Comparison of ENCODE assay signal across 17 mouse cellular contexts in the genomic region with DNA sequence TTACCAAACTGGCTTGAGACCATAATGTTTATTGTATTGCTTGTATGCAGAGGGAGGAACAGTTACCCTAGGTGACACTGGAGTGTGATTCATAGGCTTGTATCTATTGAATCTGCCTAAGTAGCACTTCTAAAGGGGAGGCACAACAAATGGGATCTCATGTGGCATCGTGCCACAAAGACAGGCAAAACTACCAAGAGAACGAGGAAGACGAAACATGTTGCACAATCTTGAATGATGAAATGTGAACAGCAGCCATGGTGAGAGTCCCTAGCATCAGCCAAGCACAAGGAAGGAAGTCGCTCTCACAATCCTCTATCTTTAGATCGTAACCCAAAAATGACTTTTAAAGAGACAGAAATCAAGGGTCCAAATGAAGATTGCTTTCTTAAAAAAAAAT. TPM values are rescaled to one million over a fixed set of nuclear protein-coding genes. Genes with fewer than 3 reads are reported as not detected.
DNase-seq lines count a peak whose midpoint lies in the region; ATAC-seq and TF ChIP-seq lines count a peak whose summit lies in the region.
"Had no signal": no experiment of that assay in that cellular context is flagged by ENCODE, and none has a peak within 500 bp of the region (broad histone marks: within the 10 kb centered on the region; RNA-seq: fewer than 3 reads in every experiment).

No protein-coding gene starts in this region.

- no peak for TF ChIP-seq CTCF in liver, embryonic 14.5 days (IDR thresholded peaks at IDR 0.05; ENCODE audit: low read depth)
- TF ChIP-seq CTCF in lung, postnatal 0 days (IDR thresholded peaks at IDR 0.05), result no peak

- no peak overlapping the region for H3K4me3 ChIP-seq in liver, embryonic 14.5 days (ENCODE audit: insufficient read depth in 1 of 2, low read depth in 2 of 2, low read length in 2 of 2)
- H3K4me3 ChIP-seq in lung, postnatal 0 days (ENCODE audit: low read depth, low read length), result no peak overlapping the region
- H3K4me3 ChIP-seq: erythroblast, embryonic 14.5 days; heart, embryonic 13.5 days; kidney, embryonic 15.5 days; limb, embryonic 13.5 days; myocyte; stomach, embryonic 15.5 days had no signal

- DNase-seq in heart, adult 11 months, result peak; percentile 96
- DNase-seq in heart, postnatal 36 days, result no peak
- peak in 2 of 3 experiments; percentile 12 to 29 for DNase-seq in liver, embryonic 14.5 days (ENCODE audit: low read depth in 3 of 3, low spot score in 3 of 3)
- no peak for DNase-seq in liver
- peak; percentile 78 for DNase-seq in lung, postnatal 0 days (ENCODE audit: low spot score)
- peak; percentile 43 for DNase-seq in skeletal muscle tissue, adult 2 months (ENCODE audit: low read depth, low spot score)
- no peak for DNase-seq in left cerebral cortex, adult 18-20 months (ENCODE audit: low spot score in 2 of 2)
- DNase-seq: thymus, postnatal 25 days had no signal

- no peak overlapping the region for H3K9ac ChIP-seq in liver, embryonic 14.5 days (replicated peaks)
- H3K9ac ChIP-seq in lung, postnatal 0 days (replicated peaks; ENCODE audit: low read depth), result no peak overlapping the region
- H3K9ac ChIP-seq: heart, embryonic 13.5 days; kidney, embryonic 15.5 days; limb, embryonic 13.5 days; stomach, embryonic 15.5 days had no signal

- no peaks in the 10 kb centered on the region for H3K27me3 ChIP-seq in liver, embryonic 14.5 days (ENCODE audit: control insufficient read depth, insufficient read depth, low read length)
- no peaks in the 10 kb centered on the region for H3K27me3 ChIP-seq in lung, postnatal 0 days (replicated peaks; ENCODE audit: insufficient read depth, low read length)
- H3K27me3 ChIP-seq: heart, embryonic 13.5 days; limb, embryonic 13.5 days; stomach, embryonic 15.5 days had no signal

- intact Hi-C loops in heart, postnatal 36 days (cut with DNase I), result no loop called here

- H3K4me1 ChIP-seq in liver, embryonic 14.5 days (replicated peaks; ENCODE audit: control insufficient read depth in 2 of 2, insufficient read depth in 2 of 2, low read length in 1 of 2), result no peaks in the 10 kb centered on the region
- H3K4me1 ChIP-seq in lung, postnatal 0 days (ENCODE audit: insufficient read depth, low read depth, low read length), result no peaks in the 10 kb centered on the region
- H3K4me1 ChIP-seq: heart, embryonic 13.5 days; kidney, embryonic 15.5 days; limb, embryonic 13.5 days; stomach, embryonic 15.5 days had no signal

- ATAC-seq in liver, embryonic 14.5 days (ENCODE audit: insufficient read depth), result no peak
- 0 out of 2 replicates have a peak, but pooled peaks have one; percentile 33 for ATAC-seq in lung, postnatal 0 days
- ATAC-seq in activated CD4-positive, CD25-positive, alpha-beta regulatory T cell, adult 4 months, result no peak
- ATAC-seq: hindbrain, embryonic 16.5 days had no signal

- no peak overlapping the region for H3K4me2 ChIP-seq in liver, embryonic 14.5 days (ENCODE audit: low read depth)
- no peak overlapping the region for H3K4me2 ChIP-seq in lung, postnatal 0 days (replicated peaks; ENCODE audit: low read depth, low read length)
- H3K4me2 ChIP-seq: heart, embryonic 13.5 days; kidney, embryonic 15.5 days; limb, embryonic 13.5 days; stomach, embryonic 15.5 days had no signal

- no peaks in the 10 kb centered on the region for H3K9me3 ChIP-seq in liver, embryonic 14.5 days (ENCODE audit: control insufficient read depth, low read length)
- no peaks in the 10 kb centered on the region for H3K9me3 ChIP-seq in lung, postnatal 0 days (ENCODE audit: low read length)
- H3K9me3 ChIP-seq: heart, embryonic 13.5 days; kidney, embryonic 15.5 days; limb, embryonic 13.5 days; stomach, embryonic 15.5 days had no signal

- no peaks in the 10 kb centered on the region for H3K36me3 ChIP-seq in liver, embryonic 14.5 days (replicated peaks; ENCODE audit: control insufficient read depth, insufficient read depth, low read depth)
- H3K36me3 ChIP-seq in lung, postnatal 0 days (ENCODE audit: insufficient read depth, low read length), result no peaks in the 10 kb centered on the region
- H3K36me3 ChIP-seq: heart, embryonic 13.5 days; kidney, embryonic 15.5 days; limb, embryonic 13.5 days; stomach, embryonic 15.5 days had no signal

- TF ChIP-seq EP300 in liver, embryonic 14.5 days (IDR thresholded peaks at IDR 0.05; ENCODE audit: low read depth), result no peak
- no peak for TF ChIP-seq EP300 in lung, postnatal 0 days (IDR thresholded peaks at IDR 0.05)

- H3K27ac ChIP-seq in liver, embryonic 14.5 days, result no peak overlapping the region
- no peak overlapping the region for H3K27ac ChIP-seq in lung, postnatal 0 days (ENCODE audit: low read length)
- H3K27ac ChIP-seq: heart, embryonic 13.5 days; kidney, embryonic 15.5 days; limb, embryonic 13.5 days; stomach, embryonic 15.5 days had no signal

- 24% methylated on average over 5 of the region's 5 CpGs for WGBS in liver, embryonic 14.5 days (ENCODE audit: insufficient replicate concordance)
- WGBS in lung, postnatal 0 days, result 49% methylated on average over 5 of the region's 5 CpGs

RNA-seq across cellular contexts. Expression of a gene that starts 30.6 kb away (rescaled TPM):
- 10 to 100 TPM; 43.6 to 46.8 TPM for total RNA-seq in heart, postnatal 36 days (2021)
- 0.28 and 0.30 TPM in 2 replicates for polyA plus RNA-seq in liver, embryonic 14.5 days (2012; rRNA removed)
- 0.09 and 0.10 TPM in 2 replicates for polyA plus RNA-seq in liver, embryonic 14.5 days (2014; fragmentation: Nextera tagmentation; extraction: Ambion mirVana)
- 2.2 and 2.4 TPM in 2 replicates for polyA plus RNA-seq in lung, postnatal 0 days (2015; fragmentation: Nextera tagmentation; extraction: Ambion mirVana)
- under 1 TPM in 1 of 2 experiments, not detected in 1; 0.09 TPM for polyA plus RNA-seq in activated CD4-positive, CD25-positive, alpha-beta regulatory T cell, adult 4 months (2017; shearing (Covaris generic))
- total RNA-seq in left cerebral cortex, adult 18-20 months (2021), result 10 to 100 TPM; 15.8 to 17.7 TPM
- total RNA-seq: megakaryocyte-erythroid progenitor cell, adult 5-6 weeks had no signal
- polyA plus RNA-seq: erythroblast, embryonic 14.5 days had no signal

Comparison
In these comparisons a context has a peak if more than half of its experiments do, and no peak if none do; other contexts are left out.
1. DNase-seq: peak in heart, adult 11 months (single experiment), liver, embryonic 14.5 days (2 of 3), lung, postnatal 0 days (single experiment) and skeletal muscle tissue, adult 2 months (single experiment); none in heart, postnatal 36 days (0 of 2), liver (single experiment) and left cerebral cortex, adult 18-20 months (0 of 2).